Mouse (Mus musculus): ENCODE measurements around the gene Hsd11b2.

- TF ChIP-seq CTCF (IDR thresholded peaks at IDR 0.05; ENCODE audit: insufficient read depth, low read length): no peak
- TF ChIP-seq POLR2A (IDR thresholded peaks at IDR 0.05; ENCODE audit: borderline replicate concordance, extremely low read depth, low read depth, low read length): no peak
Observed at GRCm38 (mm10) chr8:105472414-105472932, 46.1 kb upstream of the Hsd11b2 start.
